Mouse (Mus musculus) myocyte (in vitro differentiated cells): Measurements from ENCODE around the gene Dnmt3l.

ENCODE experiments used
- POLR2A ChIP-seq: IDR thresholded peaks from one replicate; pipeline ENCODE4 v1.6.1; 2011; ENCODE audit warnings: low read depth, mild to moderate bottlenecking, control low read depth, moderate library complexity; ENCODE audit not compliant: insufficient read length
- SRF ChIP-seq: IDR thresholded peaks from one replicate; pipeline ENCODE4 v1.6.1; 2011; ENCODE audit warnings: low read depth; ENCODE audit not compliant: control insufficient read depth, insufficient read length
- TCF12 ChIP-seq: IDR thresholded peaks from one replicate; pipeline ENCODE4 v1.6.1; 2011; ENCODE audit warnings: mild to moderate bottlenecking, control low read depth; ENCODE audit not compliant: poor library complexity, insufficient read depth, severe bottlenecking

GRCm38 (mm10) chr10:78085711-78086110, 44.0 kb downstream of the Dnmt3l start:
- TF ChIP-seq TCF12 (no peak), SRF (no peak), POLR2A (no peak)
